10 mouse cellular contexts compared by ENCODE assay signal in the genomic region with DNA sequence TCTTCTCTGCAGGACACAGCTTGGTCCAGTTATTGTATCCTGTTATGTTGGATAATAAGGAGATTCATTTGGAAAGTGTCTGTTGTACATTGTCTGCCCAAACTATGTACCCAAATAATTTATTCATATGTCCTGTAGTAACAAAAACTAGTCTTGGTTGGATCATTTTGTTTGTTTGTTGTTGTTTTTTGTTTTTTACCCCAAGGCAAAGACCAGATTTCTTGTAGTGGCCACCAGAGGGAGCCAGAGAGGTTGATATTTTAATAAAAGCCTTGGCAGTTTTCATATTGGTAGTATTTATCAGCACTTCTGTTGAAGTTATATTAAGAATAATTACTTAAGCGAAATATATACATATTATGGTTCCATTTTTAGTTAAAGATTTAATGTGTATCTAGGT. TPM values are rescaled to one million over a fixed set of nuclear protein-coding genes. Genes with fewer than 3 reads are reported as not detected.
DNase-seq lines count a peak whose midpoint lies in the region; ATAC-seq and TF ChIP-seq lines count a peak whose summit lies in the region.
"Had no signal": no experiment of that assay in that cellular context is flagged by ENCODE, and none has a peak within 500 bp of the region (broad histone marks: within the 10 kb centered on the region; RNA-seq: fewer than 3 reads in every experiment).

No protein-coding gene starts in this region.

- H3K4me3 ChIP-seq in layer of hippocampus, adult 2 months = no peak overlapping the region
- H3K4me3 ChIP-seq: erythroblast, embryonic 14.5 days; neural tube, embryonic 15.5 days had no signal

- no peak for ATAC-seq in cerebellum, adult (ENCODE audit: insufficient number of reproducible peaks, low FRiP score, low TSS enrichment)
- no peak for ATAC-seq in megakaryocyte, adult 5-6 weeks (ENCODE audit: poor library complexity, severe bottlenecking)
- no peak for ATAC-seq in granulocyte monocyte progenitor cell, adult 5-6 weeks (replicated peaks; ENCODE audit: poor library complexity, severe bottlenecking)

- H3K27ac ChIP-seq in layer of hippocampus, adult 2 months = no peak overlapping the region
- H3K27ac ChIP-seq: neural tube, embryonic 15.5 days had no signal

- DNase-seq in cerebellum, adult 8-10 months = peak; percentile 22
- DNase-seq in layer of hippocampus, adult 2 months (ENCODE audit: low spot score in 2 of 2) = peak in 1 of 2 experiments; percentile 39
- no peak for DNase-seq in layer of hippocampus, postnatal 36 days
- peak; percentile 49 for DNase-seq in A20 (ENCODE audit: low read depth, low spot score)
- peak; percentile 65 to 73 for DNase-seq in cerebellum, postnatal 10 days

- peak; percentile 92 for TF ChIP-seq CTCF in layer of hippocampus, adult 2 months (conservative IDR thresholded peaks at IDR 0.05)

RNA-seq across cellular contexts. Expression of a gene that starts 25.0 kb away (rescaled TPM):
- total RNA-seq in layer of hippocampus, adult 2 months (2021) = 1 to 10 TPM; 6.8 to 6.9 TPM
- 1 to 10 TPM; 5.6 to 7.0 TPM for total RNA-seq in layer of hippocampus, postnatal 36 days (2021)
- total RNA-seq in megakaryocyte, adult 5-6 weeks (2015) = 0.07 TPM in 1 of 2 replicates, not detected in the other
- total RNA-seq in megakaryocyte, adult 5-6 weeks (2017) = 0.20 TPM in 1 of 2 replicates, not detected in the other
- total RNA-seq in granulocyte monocyte progenitor cell, adult 5-6 weeks (2014; fragmentation: Nextera tagmentation) = 0.79 and 1.2 TPM in 2 replicates
- total RNA-seq in granulocyte monocyte progenitor cell, adult 5-6 weeks (2017) = 2.1 and 2.2 TPM in 2 replicates

Comparison
In these comparisons a context has a peak if more than half of its experiments do, and no peak if none do; other contexts are left out.
1. DNase-seq: peak in cerebellum, adult 8-10 months (single experiment), A20 (single experiment) and cerebellum, postnatal 10 days (2 of 2); none in layer of hippocampus, postnatal 36 days (0 of 2).